Mouse (Mus musculus): ENCODE measurements around the gene Vwa1. TPM values are rescaled to one million over a fixed set of nuclear protein-coding genes. Genes with fewer than 3 reads are reported as not detected.

Vwa1 gene
- polyA plus RNA-seq, 1 experiment: 21.8 TPM

DNA sequence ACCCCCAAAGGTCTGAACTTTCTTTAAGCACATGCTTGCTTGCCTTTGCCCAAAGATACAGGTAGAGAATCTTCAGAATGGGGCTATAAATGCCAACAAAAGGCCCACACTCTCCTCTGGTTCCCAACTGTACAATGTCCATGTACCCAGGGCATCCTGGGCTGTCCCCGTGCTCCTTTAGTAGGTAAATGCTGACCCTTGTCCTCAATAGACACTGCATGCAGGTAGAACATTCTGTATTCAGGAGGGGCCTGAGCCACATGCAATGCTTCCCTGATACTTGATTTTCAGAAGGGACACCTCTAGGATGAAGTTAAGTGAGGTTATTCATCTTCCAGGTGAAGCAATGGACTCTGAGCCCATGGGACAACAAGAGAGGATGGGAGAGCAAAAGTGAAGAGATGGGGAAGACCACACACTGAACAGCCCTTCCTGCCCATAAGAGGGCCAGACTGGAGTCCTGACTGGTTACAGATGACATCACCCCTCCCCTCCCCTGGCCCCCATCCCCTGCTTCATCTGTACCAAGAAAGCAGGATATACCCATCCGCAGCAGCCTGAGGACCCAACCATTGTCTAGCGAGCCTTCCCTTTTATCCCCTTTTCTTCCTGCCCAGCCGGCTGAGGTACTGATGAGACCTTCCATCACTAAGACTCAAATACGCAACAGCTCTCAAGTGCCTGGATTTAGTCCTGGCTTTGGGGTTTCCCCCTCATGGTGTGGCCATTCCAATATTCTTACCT, 991 bp downstream of the Vwa1 start:
- 38% methylated on average over 5 of the region's 5 CpGs for WGBS

DNA sequence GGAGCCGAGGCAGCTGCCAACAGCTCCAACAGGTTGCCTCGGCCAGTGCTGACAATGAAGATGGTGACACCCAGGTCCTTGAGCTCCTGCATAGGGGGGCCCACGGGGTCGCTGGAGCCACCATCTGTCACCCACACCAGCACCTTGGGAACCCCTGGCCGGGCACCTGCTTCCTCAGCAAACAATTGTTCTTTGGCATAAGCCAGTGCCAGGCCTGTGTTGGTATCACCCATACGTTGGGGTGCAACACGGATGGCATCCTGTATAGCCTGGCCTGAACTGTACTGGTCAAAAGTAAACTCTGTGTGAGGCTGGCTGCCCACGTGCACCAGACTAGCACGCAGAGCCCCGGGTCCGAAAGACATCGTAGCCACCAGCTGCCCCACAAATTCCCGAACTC, 1.7 kb downstream of the Vwa1 start:
- no peak overlapping the region for H3K27ac ChIP-seq (ENCODE audit: insufficient read depth, low read depth, low read length)
- H3K4me1 ChIP-seq (ENCODE audit: control insufficient read depth, insufficient read depth, low read length): peaks cover 46% of the 10 kb centered on the region
- H3K4me3 ChIP-seq (ENCODE audit: insufficient read depth, low read depth, low read length): no peak overlapping the region
- no peaks in the 10 kb centered on the region for H3K27me3 ChIP-seq (replicated peaks; ENCODE audit: control insufficient read depth, insufficient read depth, low read length)
- 90% methylated on average over 13 of the region's 13 CpGs for WGBS
- DNase-seq: no peak
- TF ChIP-seq POLR2A (IDR thresholded peaks at IDR 0.05; ENCODE audit: low read depth, low read length) (no peak), CTCF (conservative IDR thresholded peaks at IDR 0.05; ENCODE audit: insufficient read depth, insufficient read length, low read depth, low read length) (no peak)
- H3K36me3 ChIP-seq (ENCODE audit: control insufficient read depth, insufficient read depth, low read length): no peaks in the 10 kb centered on the region

More for the DNA sequence above, 991 bp downstream of the Vwa1 start:
- peak overlapping the region; percentile 69 for H3K4me3 ChIP-seq (ENCODE audit: insufficient read depth, low read depth, low read length)
- H3K36me3 ChIP-seq (ENCODE audit: control insufficient read depth, insufficient read depth, low read length): no peaks in the 10 kb centered on the region
- H3K27ac ChIP-seq (ENCODE audit: insufficient read depth, low read depth, low read length): no peak overlapping the region
- no peak for TF ChIP-seq CTCF (conservative IDR thresholded peaks at IDR 0.05; ENCODE audit: insufficient read depth, insufficient read length, low read depth, low read length)
- no peak for TF ChIP-seq POLR2A (IDR thresholded peaks at IDR 0.05; ENCODE audit: low read depth, low read length)
- peaks cover 46% of the 10 kb centered on the region for H3K4me1 ChIP-seq (ENCODE audit: control insufficient read depth, insufficient read depth, low read length)
- peak; percentile 55 for DNase-seq
- H3K27me3 ChIP-seq (replicated peaks; ENCODE audit: control insufficient read depth, insufficient read depth, low read length): no peaks in the 10 kb centered on the region

DNA sequence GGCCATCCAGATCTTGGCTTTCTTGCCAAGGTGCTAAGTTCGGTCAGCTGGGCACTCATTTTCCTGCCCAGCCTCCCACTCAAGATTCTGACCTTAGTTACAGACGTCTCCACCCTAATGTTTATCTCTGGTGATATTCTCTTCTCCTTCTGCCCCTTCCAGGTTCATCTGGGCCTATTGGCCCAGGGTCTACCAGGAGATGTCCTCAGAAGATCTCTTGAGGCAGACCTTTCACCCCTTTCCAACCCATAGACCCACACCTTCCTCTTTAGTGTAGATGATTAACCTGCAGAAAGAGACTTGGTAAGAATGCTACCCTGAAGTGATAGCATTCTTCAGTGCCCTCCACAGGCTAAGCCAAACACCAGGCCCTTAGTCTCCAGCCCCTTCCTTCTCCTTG, 2.8 kb downstream of the Vwa1 start:
- 41% methylated on average over 2 of the region's 2 CpGs for WGBS
- no peak overlapping the region for H3K4me3 ChIP-seq (ENCODE audit: insufficient read depth, low read depth, low read length)
- H3K36me3 ChIP-seq (ENCODE audit: control insufficient read depth, insufficient read depth, low read length): no peaks in the 10 kb centered on the region
- no peaks in the 10 kb centered on the region for H3K27me3 ChIP-seq (replicated peaks; ENCODE audit: control insufficient read depth, insufficient read depth, low read length)
- peak overlapping the region; percentile 54 for H3K27ac ChIP-seq (ENCODE audit: insufficient read depth, low read depth, low read length)
- H3K4me1 ChIP-seq (ENCODE audit: control insufficient read depth, insufficient read depth, low read length): peaks cover 45% of the 10 kb centered on the region
- DNase-seq: peak; percentile 81
- TF ChIP-seq POLR2A (IDR thresholded peaks at IDR 0.05; ENCODE audit: low read depth, low read length) (no peak), CTCF (conservative IDR thresholded peaks at IDR 0.05; ENCODE audit: insufficient read depth, insufficient read length, low read depth, low read length) (no peak)

DNA sequence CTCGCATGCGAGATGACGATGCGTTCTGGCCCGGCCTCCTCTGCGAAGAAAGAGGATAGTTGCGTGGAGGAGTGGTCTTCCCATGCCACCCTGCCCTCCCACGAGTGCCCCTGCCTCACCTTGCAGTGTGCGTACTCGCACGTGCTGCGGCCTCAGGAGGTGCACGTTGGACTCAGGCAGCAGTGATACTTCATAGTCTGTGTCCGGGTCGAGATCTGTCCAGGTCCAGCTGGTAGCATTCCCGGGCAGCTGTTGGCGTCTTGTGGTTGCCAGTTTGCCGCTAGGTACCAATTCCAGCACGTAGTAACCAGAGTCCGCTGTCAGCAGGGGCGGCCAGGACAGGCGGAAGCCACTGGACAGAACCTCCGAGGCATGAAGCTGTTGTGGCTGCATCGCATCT, 3.9 kb downstream of the Vwa1 start:
- peak overlapping the region; percentile 22 for H3K4me3 ChIP-seq (ENCODE audit: insufficient read depth, low read depth, low read length)
- no peaks in the 10 kb centered on the region for H3K27me3 ChIP-seq (replicated peaks; ENCODE audit: control insufficient read depth, insufficient read depth, low read length)
- TF ChIP-seq POLR2A (IDR thresholded peaks at IDR 0.05; ENCODE audit: low read depth, low read length): no peak
- TF ChIP-seq CTCF (conservative IDR thresholded peaks at IDR 0.05; ENCODE audit: insufficient read depth, insufficient read length, low read depth, low read length): no peak
- H3K27ac ChIP-seq (ENCODE audit: insufficient read depth, low read depth, low read length): peak overlapping the region; percentile 41
- peaks cover 35% of the 10 kb centered on the region for H3K4me1 ChIP-seq (ENCODE audit: control insufficient read depth, insufficient read depth, low read length)
- 35% methylated on average over 24 of the region's 24 CpGs for WGBS
- H3K36me3 ChIP-seq (ENCODE audit: control insufficient read depth, insufficient read depth, low read length): no peaks in the 10 kb centered on the region
- peak; percentile 85 for DNase-seq

DNA sequence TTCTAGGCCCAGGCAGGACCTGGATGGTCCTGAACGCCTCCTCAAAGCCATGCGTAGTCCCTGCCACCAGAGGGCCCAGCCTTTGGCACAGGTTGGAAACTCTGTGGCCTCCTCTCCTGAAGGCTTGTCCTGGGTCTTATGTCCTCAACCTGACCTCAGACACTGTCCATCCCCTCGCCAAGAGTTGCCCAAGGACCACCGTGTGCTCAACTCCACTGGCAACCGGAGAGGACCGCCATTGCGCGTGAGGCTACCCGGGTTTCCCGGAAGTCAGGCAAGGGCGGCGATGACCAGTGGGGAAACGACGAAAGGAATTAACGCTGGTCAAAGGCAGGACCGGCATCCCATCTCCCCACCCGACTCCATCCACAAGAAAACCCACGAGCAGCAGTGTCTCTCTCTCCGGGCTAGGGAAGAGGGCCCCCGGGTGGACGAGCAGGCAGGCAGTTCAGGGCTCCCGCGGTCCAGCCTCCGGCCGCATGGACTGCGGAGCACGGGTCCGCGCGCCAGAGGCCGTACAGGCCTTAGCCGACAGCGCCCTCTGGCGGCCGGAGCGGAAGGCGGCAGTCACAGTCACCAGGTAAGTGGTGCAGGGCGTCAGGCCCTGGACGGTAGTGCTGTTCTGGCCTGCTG, 4.5 kb downstream of the Vwa1 start:
- H3K4me3 ChIP-seq (ENCODE audit: insufficient read depth, low read depth, low read length): peak overlapping the region; percentile 65
- peak overlapping the region; percentile 87 for H3K27ac ChIP-seq (ENCODE audit: insufficient read depth, low read depth, low read length)
- no peaks in the 10 kb centered on the region for H3K27me3 ChIP-seq (replicated peaks; ENCODE audit: control insufficient read depth, insufficient read depth, low read length)
- TF ChIP-seq CTCF (conservative IDR thresholded peaks at IDR 0.05; ENCODE audit: insufficient read depth, insufficient read length, low read depth, low read length) (peak; percentile 90), POLR2A (IDR thresholded peaks at IDR 0.05; ENCODE audit: low read depth, low read length) (peak; percentile 63)
- peak; percentile 96 for DNase-seq
- peaks cover 32% of the 10 kb centered on the region for H3K4me1 ChIP-seq (ENCODE audit: control insufficient read depth, insufficient read depth, low read length)
- no peaks in the 10 kb centered on the region for H3K36me3 ChIP-seq (ENCODE audit: control insufficient read depth, insufficient read depth, low read length)
- WGBS: under 1% methylated on average over 39 of the region's 39 CpGs

DNA sequence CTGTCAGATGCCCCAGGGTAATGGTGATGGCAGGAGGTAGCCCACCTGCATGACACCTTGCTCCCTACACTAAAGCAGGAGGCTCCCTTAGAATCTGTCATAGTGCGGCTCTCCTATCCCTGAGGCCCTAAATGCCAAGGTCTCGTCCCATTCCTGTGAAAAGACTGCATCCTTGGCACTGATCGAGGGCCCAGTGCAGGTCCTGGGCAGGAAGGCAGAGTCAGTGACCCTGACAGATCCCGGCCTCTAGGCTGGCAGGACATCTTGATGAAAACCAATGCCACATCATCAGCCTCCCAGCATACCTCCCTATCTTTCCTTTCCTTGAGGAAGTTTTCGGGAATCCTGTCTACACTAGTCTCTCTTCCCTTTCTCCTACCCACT, 5.0 kb downstream of the Vwa1 start:
- 38% methylated on average over 5 of the region's 5 CpGs for WGBS
- Histone ChIP-seq H3K27me3 (replicated peaks; ENCODE audit: control insufficient read depth, insufficient read depth, low read length) (no peaks in the 10 kb centered on the region), H3K36me3 (ENCODE audit: control insufficient read depth, insufficient read depth, low read length) (no peaks in the 10 kb centered on the region), H3K4me1 (ENCODE audit: control insufficient read depth, insufficient read depth, low read length) (peaks cover 32% of the 10 kb centered on the region), H3K4me3 (ENCODE audit: insufficient read depth, low read depth, low read length) (peak overlapping the region; percentile 65), H3K27ac (ENCODE audit: insufficient read depth, low read depth, low read length) (no peak overlapping the region)
- DNase-seq: no peak
- TF ChIP-seq POLR2A (IDR thresholded peaks at IDR 0.05; ENCODE audit: low read depth, low read length) (no peak), CTCF (conservative IDR thresholded peaks at IDR 0.05; ENCODE audit: insufficient read depth, insufficient read length, low read depth, low read length) (no peak)

DNA sequence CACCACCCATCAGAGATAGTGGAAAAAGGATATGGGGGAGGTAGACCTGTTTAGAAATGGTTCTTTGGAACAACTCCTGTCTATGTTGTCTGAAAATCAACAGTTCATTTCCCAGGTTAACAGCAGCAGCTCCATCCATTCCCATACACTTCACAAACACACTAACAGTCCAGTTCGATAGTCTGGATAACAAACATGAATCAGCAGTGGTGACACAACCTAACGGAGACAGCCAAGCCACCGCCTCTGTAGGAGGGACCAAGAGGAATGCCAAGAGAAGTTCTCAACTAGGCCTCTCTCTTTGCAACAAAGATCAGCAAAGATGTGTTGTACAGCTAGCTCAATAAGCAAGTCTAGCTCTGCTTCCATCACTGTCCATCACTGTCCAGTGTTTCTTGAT, 12.1 kb downstream of the Vwa1 start:
- Histone ChIP-seq H3K27me3 (replicated peaks; ENCODE audit: control insufficient read depth, insufficient read depth, low read length) (no peaks in the 10 kb centered on the region), H3K27ac (ENCODE audit: insufficient read depth, low read depth, low read length) (no peak overlapping the region), H3K36me3 (ENCODE audit: control insufficient read depth, insufficient read depth, low read length) (no peaks in the 10 kb centered on the region), H3K4me1 (ENCODE audit: control insufficient read depth, insufficient read depth, low read length) (peaks cover 9% of the 10 kb centered on the region), H3K4me3 (ENCODE audit: insufficient read depth, low read depth, low read length) (no peak overlapping the region)
- WGBS: 77% methylated on average over 3 of the region's 3 CpGs
- no peak for TF ChIP-seq CTCF (conservative IDR thresholded peaks at IDR 0.05; ENCODE audit: insufficient read depth, insufficient read length, low read depth, low read length)
- TF ChIP-seq POLR2A (IDR thresholded peaks at IDR 0.05; ENCODE audit: low read depth, low read length): no peak
- no peak for DNase-seq
